Mouse (Mus musculus) embryonic facial prominence, embryonic 11.5 days (tissue): ENCODE data around the gene Shroom2. TPM values are rescaled to one million over a fixed set of nuclear protein-coding genes. Genes with fewer than 3 reads are reported as not detected.

Experiments
- ATAC-seq: fragments of 200-750 bp; cut with Nextera tagmentation; replicated peaks from 2 replicates; pipeline ENCODE4 v1.8.0; 2017; ENCODE audit warnings: low read depth; ENCODE audit not compliant: insufficient number of reproducible peaks, low FRiP score, low TSS enrichment
- DNase-seq: peaks from one replicate; pipeline ENCODE4 v3.0.0-alpha.2; 2015; ENCODE audit warnings: low spot score
- H3K27ac ChIP-seq: fragments of 300-500 bp; sonication (generic); replicated peaks from 2 replicates; pipeline ENCODE4 v1.5.1; 2014; ENCODE audit warnings: mild to moderate bottlenecking, low read depth, low read length, control low read depth
- H3K27me3 ChIP-seq: fragments of 300-500 bp; sonication (generic); 2 replicates; pipeline ENCODE4 v1.6.1; 2014; ENCODE audit warnings: mild to moderate bottlenecking, low read length, moderate library complexity, mixed read lengths; ENCODE audit not compliant: control insufficient read depth, insufficient read depth
- H3K36me3 ChIP-seq: fragments of 300-500 bp; sonication (generic); replicated peaks from 2 replicates; pipeline ENCODE4 v1.6.1; 2014; ENCODE audit warnings: low read depth, mild to moderate bottlenecking, low read length, moderate library complexity, mixed read lengths; ENCODE audit not compliant: control insufficient read depth, insufficient read depth
- H3K4me1 ChIP-seq: fragments of 300-500 bp; sonication (generic); 2 replicates; pipeline ENCODE4 v1.6.1; 2014; ENCODE audit warnings: low read length, mixed read lengths; ENCODE audit not compliant: control insufficient read depth, insufficient read depth
- H3K4me2 ChIP-seq: fragments of 300-500 bp; sonication (generic); 2 replicates; pipeline ENCODE4 v1.6.1; 2014; ENCODE audit warnings: low read depth, mild to moderate bottlenecking, control low read depth, low read length, moderate library complexity
- H3K4me3 ChIP-seq: fragments of 300-500 bp; sonication (generic); 2 replicates; pipeline ENCODE4 v1.5.1; 2014; ENCODE audit warnings: low read depth, low read length, control low read depth
- H3K9ac ChIP-seq: fragments of 300-500 bp; sonication (generic); replicated peaks from 2 replicates; pipeline ENCODE4 v1.6.1; 2014; ENCODE audit warnings: mild to moderate bottlenecking, control low read depth, low read length
- H3K9me3 ChIP-seq: fragments of 300-500 bp; sonication (generic); replicated peaks from 2 replicates; pipeline ENCODE4 v1.6.1; 2016; ENCODE audit warnings: mild to moderate bottlenecking, low read length, inconsistent platforms, mixed read lengths; ENCODE audit not compliant: control insufficient read depth
- WGBS: fragments of 180-500 bp; shearing (Covaris S2); extraction: QIAGEN DNeasy Blood & Tissue Kit; methylation state at CpG from one replicate; pipeline ENCODE4 v1.1.7; 2014; 5-methylcytosine and 5-hydroxymethylcytosine counted together
- polyA plus RNA-seq: library from polyadenylated mRNA; unstranded; fragments of >200 nt; fragmentation: Nextera tagmentation; extraction: Ambion mirVana; gene quantifications from 2 replicates; pipeline ENCODE4 v1.2.1, GENCODE M21; 2014

Gene Shroom2
- polyA plus RNA-seq, 1 experiment from 2014 or later, result 6.8 TPM

DNA sequence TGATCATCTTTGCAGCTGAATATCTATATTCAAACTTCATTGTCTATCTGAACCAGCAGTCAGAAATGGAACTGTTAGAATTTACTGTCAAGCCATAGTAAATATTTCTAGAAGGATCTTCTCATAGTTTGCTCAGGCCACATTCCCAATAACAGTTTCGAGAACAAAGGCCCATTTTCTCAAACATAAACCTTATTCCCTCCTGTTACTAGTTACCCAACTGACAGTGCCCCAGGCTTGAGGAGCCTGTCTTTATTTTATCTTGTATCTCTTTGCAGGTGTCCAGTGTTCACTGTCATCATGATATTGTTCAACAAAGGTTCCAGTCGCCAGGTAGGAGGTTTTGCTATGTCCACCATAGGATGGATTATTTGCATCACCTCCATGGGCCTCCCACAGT, 206.2 kb downstream of the Shroom2 start, which contains the start of gene Cldn34a:
Cldn34a (plus strand) TSS at position 301 of the 400 bp plus-strand sequence.
- WGBS, result 72% methylated on average over 2 of the region's 2 CpGs
- Histone ChIP-seq H3K27ac (no peak within 1 kb of the TSS), H3K4me3 (no peak within 1 kb of the TSS), H3K27me3 (no peaks in the 10 kb centered on the region), H3K36me3 (no peaks in the 10 kb centered on the region), H3K4me1 (no peaks in the 10 kb centered on the region), H3K9ac (no peak within 1 kb of the TSS), H3K4me2 (no peak within 1 kb of the TSS), H3K9me3 (no peaks in the 10 kb centered on the region)
- no peak for ATAC-seq
- DNase-seq, result no peak

Other genes with a start within 250 kb of the Shroom2 start
- gene Cldn34a, start 206.1 kb downstream of the Shroom2 start, polyA plus RNA-seq, result not detected in 2 replicates
- 0.81 and 1.1 TPM in 2 replicates for gene Gpr143, start 12.5 kb upstream of the Shroom2 start, polyA plus RNA-seq
- 3.5 and 3.7 TPM in 2 replicates for gene Usp51, start 237.0 kb upstream of the Shroom2 start, polyA plus RNA-seq